Mouse (Mus musculus): ENCODE data around the gene 1600014C10Rik.

DNA sequence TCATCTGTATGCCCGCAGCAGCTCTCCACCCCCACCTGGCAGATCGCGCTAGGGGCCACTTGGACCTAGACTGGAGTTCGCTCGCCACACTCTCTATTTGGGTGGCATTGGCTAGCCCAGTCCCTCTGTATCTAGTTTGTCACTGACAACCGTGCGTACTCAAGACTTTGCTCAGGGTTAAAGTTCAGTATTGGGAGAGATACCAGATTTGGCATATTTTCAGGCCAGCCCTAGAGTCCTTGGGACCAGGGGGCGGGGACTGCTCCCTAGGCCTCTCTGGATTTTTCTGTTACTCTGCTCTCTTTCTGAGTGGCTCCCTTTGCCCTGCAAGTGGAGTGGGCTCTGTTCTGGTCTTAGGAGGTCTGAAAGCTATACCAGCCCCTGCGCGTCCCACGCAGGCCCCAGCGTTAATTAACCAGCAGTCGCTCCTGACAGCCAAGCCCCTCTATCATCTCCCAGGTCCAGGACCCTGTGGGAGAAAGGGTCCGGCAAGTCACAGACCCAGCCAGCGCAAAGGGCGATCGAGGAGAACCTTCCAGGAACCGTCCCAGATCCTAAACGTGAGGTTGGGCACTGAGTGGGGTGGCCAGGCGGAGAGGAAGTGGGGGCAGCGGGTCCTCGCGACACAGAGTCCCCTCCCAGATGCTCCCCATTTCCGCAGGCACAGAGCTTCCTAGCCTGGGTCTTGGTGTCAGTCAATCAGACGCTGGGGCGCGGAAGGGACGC is at the start of gene 1600014C10Rik:
- no peak for TF ChIP-seq CTCF (IDR thresholded peaks at IDR 0.05; ENCODE audit: low read depth, low read length)
- no peak for TF ChIP-seq POLR2AphosphoS5 (IDR thresholded peaks at IDR 0.05; ENCODE audit: insufficient replicate concordance, low read depth, low read length)
- TF ChIP-seq TAL1 (conservative IDR thresholded peaks at IDR 0.05; ENCODE audit: low read depth, low read length) = no peak
- no peak for TF ChIP-seq GATA1 (IDR thresholded peaks at IDR 0.05; ENCODE audit: borderline replicate concordance, low read length)
